Mouse (Mus musculus) limb, embryonic 14.5 days (tissue): ENCODE results near the gene Mettl16. TPM values are rescaled to one million over a fixed set of nuclear protein-coding genes. Genes with fewer than 3 reads are reported as not detected.

Experiments used
- ATAC-seq: fragments of 200-750 bp; cut with Nextera tagmentation; 2 replicates; pipeline ENCODE4 v1.8.0; 2017; ENCODE audit warnings: low read depth, moderate number of reproducible peaks, moderate TSS enrichment; ENCODE audit not compliant: low FRiP score
- DNase-seq: peaks from one replicate; pipeline ENCODE4 v3.0.0-alpha.2; 2015; ENCODE audit warnings: low spot score
- H3K27ac ChIP-seq: fragments of 300-500 bp; sonication (generic); replicated peaks from 2 replicates; pipeline ENCODE4 v1.5.1; 2014; ENCODE audit warnings: low read depth, mild to moderate bottlenecking, low read length, moderate library complexity, mixed read lengths
- H3K27me3 ChIP-seq: fragments of 300-500 bp; sonication (generic); 2 replicates; pipeline ENCODE4 v1.6.1; 2014; ENCODE audit warnings: low read length, mixed read lengths; ENCODE audit not compliant: control insufficient read depth, insufficient read depth
- H3K36me3 ChIP-seq: fragments of 300-500 bp; sonication (generic); 2 replicates; pipeline ENCODE4 v1.6.1; 2014; ENCODE audit warnings: mild to moderate bottlenecking, low read length, moderate library complexity, mixed read lengths; ENCODE audit not compliant: control insufficient read depth, insufficient read depth
- H3K4me1 ChIP-seq: fragments of 300-500 bp; sonication (generic); 2 replicates; pipeline ENCODE4 v1.6.1; 2014; ENCODE audit warnings: antibody characterized with exemption, low read length, mixed read lengths; ENCODE audit not compliant: control insufficient read depth, insufficient read depth
- H3K4me2 ChIP-seq: fragments of 300-500 bp; sonication (generic); replicated peaks from 2 replicates; pipeline ENCODE4 v1.6.1; 2014; ENCODE audit warnings: low read depth, mild to moderate bottlenecking, low read length, moderate library complexity; ENCODE audit not compliant: severe bottlenecking
- H3K4me3 ChIP-seq: fragments of 300-500 bp; sonication (generic); replicated peaks from 2 replicates; pipeline ENCODE4 v1.5.1; 2014; ENCODE audit warnings: low read length
- H3K9ac ChIP-seq: fragments of 300-500 bp; sonication (generic); 2 replicates; pipeline ENCODE4 v1.6.1; 2014; ENCODE audit warnings: mild to moderate bottlenecking, low read depth, low read length, moderate library complexity; ENCODE audit not compliant: severe bottlenecking
- H3K9me3 ChIP-seq: fragments of 300-500 bp; sonication (generic); 2 replicates; pipeline ENCODE4 v1.6.1; 2016; ENCODE audit warnings: low read length; ENCODE audit not compliant: control insufficient read depth
- POLR2A ChIP-seq: fragments of 200-500 bp; IDR thresholded peaks from 2 replicates; pipeline ENCODE4 v1.8.0; 2012; ENCODE audit warnings: inconsistent platforms, mild to moderate bottlenecking, moderate library complexity, borderline replicate concordance; ENCODE audit not compliant: insufficient read depth, insufficient read length; ENCODE audit errors: extremely low read depth
- WGBS: fragments of 180-500 bp; shearing (Covaris S2); extraction: QIAGEN DNeasy Blood & Tissue Kit; methylation state at CpG from one replicate; pipeline ENCODE4 v1.1.7; 2014; 5-methylcytosine and 5-hydroxymethylcytosine counted together
- polyA plus RNA-seq, 2 experiments: library from polyadenylated mRNA; depleted of rRNA in 1 of 2; stranded (reverse) in 1 of 2; unstranded in 1 of 2; fragments of >200 nt; fragmentation: Nextera tagmentation in 1 of 2; extraction: Ambion mirVana in 1 of 2; gene quantifications; 2 replicates each; pipeline versions ENCODE4 v1.2.1 to v1.2.3; 2012 to 2014

Gene Mettl16
- polyA plus RNA-seq, 2 experiments: 17.0 to 30.9 TPM

- ATAC-seq (no peak), DNase-seq (no peak)
- Histone ChIP-seq H3K4me2 (no peak overlapping the region), H3K4me1 (no peaks in the 10 kb centered on the region), H3K9ac (no peak overlapping the region), H3K27ac (no peak overlapping the region), H3K27me3 (no peaks in the 10 kb centered on the region), H3K36me3 (no peaks in the 10 kb centered on the region), H3K4me3 (no peak overlapping the region), H3K9me3 (no peaks in the 10 kb centered on the region)
- WGBS: 79% methylated on average over 7 of the region's 7 CpGs
- TF ChIP-seq POLR2A: no peak
Observed at GRCm38 (mm10) chr11:74750662-74751351, 19.8 kb upstream of the Mettl16 start.

GRCm38 (mm10) chr11:74751352-74752066 is 19.1 kb upstream of the Mettl16 start:
- no peaks in the 10 kb centered on the region for H3K9me3 ChIP-seq
- H3K9ac ChIP-seq: no peak overlapping the region
- ATAC-seq (no peak), DNase-seq (no peak)
- no peaks in the 10 kb centered on the region for H3K4me1 ChIP-seq
- WGBS: 60% methylated on average over 9 of the region's 9 CpGs
- no peak overlapping the region for H3K27ac ChIP-seq
- no peak overlapping the region for H3K4me2 ChIP-seq
- TF ChIP-seq POLR2A: no peak
- H3K36me3 ChIP-seq: no peaks in the 10 kb centered on the region
- H3K4me3 ChIP-seq: no peak overlapping the region
- H3K27me3 ChIP-seq: no peaks in the 10 kb centered on the region

GRCm38 (mm10) chr11:74756631-74757030 is 14.0 kb upstream of the Mettl16 start:
- Histone ChIP-seq H3K9me3 (no peaks in the 10 kb centered on the region), H3K4me1 (no peaks in the 10 kb centered on the region), H3K27me3 (no peaks in the 10 kb centered on the region), H3K4me2 (no peak overlapping the region), H3K27ac (no peak overlapping the region), H3K9ac (no peak overlapping the region), H3K36me3 (no peaks in the 10 kb centered on the region), H3K4me3 (no peak overlapping the region)
- 73% methylated on average over 2 of the region's 2 CpGs for WGBS
- no peak for TF ChIP-seq POLR2A
- ATAC-seq (no peak), DNase-seq (no peak)

- WGBS: 75% methylated on average over 12 of the region's 12 CpGs
- DNase-seq (no peak), ATAC-seq (no peak)
- H3K4me1 ChIP-seq: no peaks in the 10 kb centered on the region
- no peak overlapping the region for H3K27ac ChIP-seq
- no peaks in the 10 kb centered on the region for H3K27me3 ChIP-seq
- no peak overlapping the region for H3K9ac ChIP-seq
- H3K4me3 ChIP-seq: no peak overlapping the region
- H3K36me3 ChIP-seq: no peaks in the 10 kb centered on the region
- no peaks in the 10 kb centered on the region for H3K9me3 ChIP-seq
- TF ChIP-seq POLR2A: no peak
- no peak overlapping the region for H3K4me2 ChIP-seq
Observed at GRCm38 (mm10) chr11:74761011-74761705, 9.5 kb upstream of the Mettl16 start.

- H3K4me1 ChIP-seq: no peaks in the 10 kb centered on the region
- no peak overlapping the region for H3K27ac ChIP-seq
- no peaks in the 10 kb centered on the region for H3K27me3 ChIP-seq
- H3K4me3 ChIP-seq: no peak overlapping the region
- H3K9ac ChIP-seq: no peak overlapping the region
- no peaks in the 10 kb centered on the region for H3K9me3 ChIP-seq
- no peak for ATAC-seq
- H3K4me2 ChIP-seq: no peak overlapping the region
- H3K36me3 ChIP-seq: no peaks in the 10 kb centered on the region
- DNase-seq: no peak
- WGBS: 81% methylated on average over 10 of the region's 10 CpGs
- TF ChIP-seq POLR2A: no peak
Observed at GRCm38 (mm10) chr11:74763960-74764625, 6.5 kb upstream of the Mettl16 start.
